Mouse (Mus musculus) midbrain, embryonic 13.5 days (tissue): ENCODE data around the gene Zfp992. TPM values are rescaled to one million over a fixed set of nuclear protein-coding genes. Genes with fewer than 3 reads are reported as not detected.
A peak's percentile ranks its signal among the peaks of the same experiment; 100 is the strongest.
"Not testable (repeated sequence)": the region's sequence is repeated elsewhere in the genome, so short reads cannot be mapped to it uniquely, and the experiment has no call there.

Source experiments
- ATAC-seq: fragments of 200-750 bp; cut with Nextera tagmentation; 2 replicates; pipeline ENCODE4 v1.8.0; 2017; ENCODE audit warnings: mild to moderate bottlenecking, moderate TSS enrichment, moderate library complexity
- H3K27ac ChIP-seq: fragments of 300-500 bp; sonication (generic); 2 replicates; pipeline ENCODE4 v1.5.1; 2015; ENCODE audit warnings: inconsistent platforms, mild to moderate bottlenecking, moderate library complexity
- H3K27me3 ChIP-seq: fragments of 300-500 bp; sonication (generic); 2 replicates; pipeline ENCODE4 v1.6.1; 2015; ENCODE audit warnings: mild to moderate bottlenecking, inconsistent platforms
- H3K36me3 ChIP-seq: fragments of 300-500 bp; sonication (generic); 2 replicates; pipeline ENCODE4 v1.6.1; 2015; ENCODE audit warnings: mild to moderate bottlenecking, inconsistent platforms
- H3K4me1 ChIP-seq: fragments of 300-500 bp; sonication (generic); replicated peaks from 2 replicates; pipeline ENCODE4 v1.6.1; 2015; ENCODE audit warnings: inconsistent platforms
- H3K4me2 ChIP-seq: fragments of 300-500 bp; sonication (generic); replicated peaks from 2 replicates; pipeline ENCODE4 v1.6.1; 2015; ENCODE audit warnings: moderate library complexity, mild to moderate bottlenecking, inconsistent platforms
- H3K4me3 ChIP-seq: fragments of 300-500 bp; sonication (generic); replicated peaks from 2 replicates; pipeline ENCODE4 v1.5.1; 2015; ENCODE audit warnings: mild to moderate bottlenecking, inconsistent platforms
- H3K9ac ChIP-seq: fragments of 300-500 bp; sonication (generic); replicated peaks from 2 replicates; pipeline ENCODE4 v1.6.1; 2015; ENCODE audit warnings: mild to moderate bottlenecking, inconsistent platforms
- H3K9me3 ChIP-seq: fragments of 300-500 bp; sonication (generic); 2 replicates; pipeline ENCODE4 v1.6.1; 2016; ENCODE audit warnings: mild to moderate bottlenecking, inconsistent platforms
- WGBS: fragments of 180-500 bp; shearing (Covaris S2); methylation state at CpG from one replicate; pipeline ENCODE4 v1.1.7; 2015; 5-methylcytosine and 5-hydroxymethylcytosine counted together
- polyA plus RNA-seq: library from polyadenylated mRNA; unstranded; fragments of >200 nt; fragmentation: Nextera tagmentation; extraction: Ambion mirVana; gene quantifications from 2 replicates; pipeline ENCODE4 v1.2.1, GENCODE M21; 2015

Gene Zfp992
- polyA plus RNA-seq, 1 experiment from 2014 or later: 2.0 TPM

- H3K9me3 ChIP-seq: peaks cover 42% of the 10 kb centered on the region
- H3K27ac ChIP-seq, H3K4me3 ChIP-seq, H3K27me3 ChIP-seq, ATAC-seq, H3K4me2 ChIP-seq, H3K4me1 ChIP-seq, H3K36me3 ChIP-seq, H3K9ac ChIP-seq: not testable (repeated sequence)
- 80% methylated on average over 3 of the region's 3 CpGs for WGBS
These were observed 28.1 kb downstream of the Zfp992 start for GRCm38 (mm10) chr4:146476959-146477358.

GRCm38 (mm10) chr4:146480376-146481096 lies 31.7 kb downstream of the Zfp992 start:
- not testable (repeated sequence) for H3K27ac ChIP-seq, H3K4me3 ChIP-seq, H3K36me3 ChIP-seq, H3K9ac ChIP-seq, H3K4me1 ChIP-seq, H3K27me3 ChIP-seq, H3K4me2 ChIP-seq
- peak; percentile 62 for ATAC-seq
- 69% methylated on average over 6 of the region's 6 CpGs for WGBS
- peaks cover 71% of the 10 kb centered on the region for H3K9me3 ChIP-seq

- ATAC-seq, H3K4me2 ChIP-seq, H3K36me3 ChIP-seq, H3K4me3 ChIP-seq, H3K27ac ChIP-seq, H3K27me3 ChIP-seq, H3K9ac ChIP-seq, H3K4me1 ChIP-seq: not testable (repeated sequence)
- WGBS: 86% methylated on average over 10 of the region's 10 CpGs
- H3K9me3 ChIP-seq: peaks cover 67% of the 10 kb centered on the region
These were observed 33.7 kb downstream of the Zfp992 start for GRCm38 (mm10) chr4:146482546-146482945.

GRCm38 (mm10) chr4:146483571-146484280 lies 34.9 kb downstream of the Zfp992 start:
- ATAC-seq: peak; percentile 60
- not testable (repeated sequence) for H3K27me3 ChIP-seq
- peaks cover 65% of the 10 kb centered on the region for H3K9me3 ChIP-seq

GRCm38 (mm10) chr4:146484676-146485075 lies 35.9 kb downstream of the Zfp992 start:
- H3K4me1 ChIP-seq, H3K4me2 ChIP-seq, H3K9ac ChIP-seq, H3K4me3 ChIP-seq, H3K36me3 ChIP-seq, H3K27ac ChIP-seq, ATAC-seq, H3K27me3 ChIP-seq: not testable (repeated sequence)
- H3K9me3 ChIP-seq: peaks cover 67% of the 10 kb centered on the region

More at GRCm38 (mm10) chr4:146483571-146484280, 34.9 kb downstream of the Zfp992 start:
- H3K27ac ChIP-seq, H3K36me3 ChIP-seq, H3K4me2 ChIP-seq, H3K4me1 ChIP-seq, H3K9ac ChIP-seq, H3K4me3 ChIP-seq: not testable (repeated sequence)
- WGBS: 74% methylated on average over 13 of the region's 13 CpGs

- not testable (repeated sequence) for H3K36me3 ChIP-seq, ATAC-seq, H3K4me2 ChIP-seq, H3K27me3 ChIP-seq, H3K27ac ChIP-seq, H3K9ac ChIP-seq, H3K4me3 ChIP-seq, H3K4me1 ChIP-seq
- H3K9me3 ChIP-seq: peaks cover 65% of the 10 kb centered on the region
- WGBS: 71% methylated on average over 6 of the region's 6 CpGs
These were observed 36.5 kb downstream of the Zfp992 start for GRCm38 (mm10) chr4:146485183-146485939.

GRCm38 (mm10) chr4:146486753-146487152 lies 37.9 kb downstream of the Zfp992 start:
- ATAC-seq: peak; percentile 35; the same call in 1 of the 2 replicates
- not testable (repeated sequence) for H3K9ac ChIP-seq, H3K36me3 ChIP-seq, H3K4me2 ChIP-seq, H3K27me3 ChIP-seq, H3K4me3 ChIP-seq, H3K27ac ChIP-seq, H3K4me1 ChIP-seq
- WGBS: 73% methylated on average over 1 of the region's 1 CpGs
- peaks cover 60% of the 10 kb centered on the region for H3K9me3 ChIP-seq

GRCm38 (mm10) chr4:146489196-146489595 lies 40.4 kb downstream of the Zfp992 start:
- not testable (repeated sequence) for H3K4me3 ChIP-seq, H3K27me3 ChIP-seq, H3K9ac ChIP-seq, ATAC-seq, H3K27ac ChIP-seq, H3K4me1 ChIP-seq, H3K36me3 ChIP-seq, H3K4me2 ChIP-seq
- WGBS: 75% methylated on average over 4 of the region's 4 CpGs
- H3K9me3 ChIP-seq: peaks cover 57% of the 10 kb centered on the region

GRCm38 (mm10) chr4:146491993-146492392 lies 43.2 kb downstream of the Zfp992 start:
- H3K27me3 ChIP-seq, H3K4me3 ChIP-seq, H3K36me3 ChIP-seq, H3K9ac ChIP-seq, H3K4me2 ChIP-seq, H3K4me1 ChIP-seq, H3K27ac ChIP-seq: not testable (repeated sequence)
- 81% methylated on average over 1 of the region's 1 CpGs for WGBS
- peaks cover 53% of the 10 kb centered on the region for H3K9me3 ChIP-seq
- peak; percentile 53; the same call in 1 of the 2 replicates for ATAC-seq

GRCm38 (mm10) chr4:146492439-146492838 lies 43.6 kb downstream of the Zfp992 start:
- H3K9ac ChIP-seq: no peak overlapping the region
- H3K27ac ChIP-seq: no peak overlapping the region
- no peaks in the 10 kb centered on the region for H3K36me3 ChIP-seq
- no peak overlapping the region for H3K4me3 ChIP-seq
- H3K9me3 ChIP-seq: peaks cover 56% of the 10 kb centered on the region
- H3K27me3 ChIP-seq: no peaks in the 10 kb centered on the region
- H3K4me2 ChIP-seq: no peak overlapping the region
- no peaks in the 10 kb centered on the region for H3K4me1 ChIP-seq
- ATAC-seq: no peak

GRCm38 (mm10) chr4:146492851-146493250 lies 44.0 kb downstream of the Zfp992 start:
- Histone ChIP-seq H3K4me3 (no peak overlapping the region), H3K27me3 (no peaks in the 10 kb centered on the region), H3K9ac (no peak overlapping the region), H3K9me3 (peaks cover 60% of the 10 kb centered on the region), H3K36me3 (no peaks in the 10 kb centered on the region), H3K4me1 (no peaks in the 10 kb centered on the region), H3K4me2 (no peak overlapping the region), H3K27ac (no peak overlapping the region)
- peak; percentile 51; the same call in 1 of the 2 replicates for ATAC-seq
- WGBS: 46% methylated on average over 1 of the region's 1 CpGs

GRCm38 (mm10) chr4:146493319-146493907 lies 44.6 kb downstream of the Zfp992 start:
- not testable (repeated sequence) for H3K4me3 ChIP-seq, H3K4me1 ChIP-seq, H3K36me3 ChIP-seq, H3K4me2 ChIP-seq, H3K27me3 ChIP-seq, H3K27ac ChIP-seq, H3K9ac ChIP-seq
- peaks cover 63% of the 10 kb centered on the region for H3K9me3 ChIP-seq
- ATAC-seq: peak; percentile 15; the same call in 1 of the 2 replicates
- 88% methylated on average over 6 of the region's 6 CpGs for WGBS
